Mouse (Mus musculus) heart, adult 8-10 months (tissue): Measurements from ENCODE around the gene Eif5a2. TPM values are rescaled to one million over a fixed set of nuclear protein-coding genes. Genes with fewer than 3 reads are reported as not detected.

Source experiments
- DNase-seq: peaks from one replicate; pipeline ENCODE4 v3.0.0; 2022; ENCODE audit warnings: low spot score
- total RNA-seq, 4 experiments: library from RNA; stranded (reverse); gene quantifications; 2 replicates each; pipeline ENCODE4 v1.2.4; 2022

Eif5a2 gene
- total RNA-seq, 4 experiments from 2014 or later: 0.87 to 1.4 (median 1.2) TPM

DNA sequence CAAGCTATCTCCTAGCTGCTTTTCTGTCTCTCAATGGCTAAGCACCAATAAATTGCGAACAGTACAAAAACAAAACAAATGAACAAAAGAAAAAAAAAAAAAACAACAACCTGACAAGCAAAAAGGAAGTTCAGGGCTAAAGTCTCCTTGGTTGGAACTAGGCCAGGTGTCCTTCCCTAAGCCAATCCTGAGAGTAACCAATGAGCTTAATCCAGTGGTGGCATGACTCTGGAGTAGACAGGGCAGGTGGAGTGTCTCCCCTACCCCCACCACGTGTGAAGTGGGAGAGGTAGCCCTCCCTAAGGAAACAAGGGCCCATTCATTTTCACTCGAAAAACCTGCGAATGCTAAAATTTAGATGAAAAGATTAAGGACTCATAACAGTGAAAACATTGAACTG, 30.4 kb downstream of the Eif5a2 start:
- DNase-seq: no peak

DNA sequence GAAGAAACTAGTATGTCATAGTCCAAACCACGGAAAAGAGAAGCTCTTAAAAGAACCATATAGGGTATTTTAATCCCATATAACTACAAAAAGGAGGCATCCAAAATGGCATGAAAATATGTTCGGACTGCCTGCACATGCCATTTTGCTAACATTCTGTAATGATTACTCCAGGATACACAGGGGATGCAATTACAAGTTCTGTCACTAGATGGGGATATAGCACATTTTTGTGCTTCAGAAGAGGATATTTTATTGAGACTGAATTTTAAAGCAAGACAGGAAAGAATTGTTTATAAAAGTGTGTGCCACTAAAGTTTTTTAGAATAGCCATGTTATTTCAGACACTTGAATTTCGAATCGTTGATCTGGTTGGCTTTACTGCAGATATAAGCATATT, 33.3 kb downstream of the Eif5a2 start:
- no peak for DNase-seq

DNA sequence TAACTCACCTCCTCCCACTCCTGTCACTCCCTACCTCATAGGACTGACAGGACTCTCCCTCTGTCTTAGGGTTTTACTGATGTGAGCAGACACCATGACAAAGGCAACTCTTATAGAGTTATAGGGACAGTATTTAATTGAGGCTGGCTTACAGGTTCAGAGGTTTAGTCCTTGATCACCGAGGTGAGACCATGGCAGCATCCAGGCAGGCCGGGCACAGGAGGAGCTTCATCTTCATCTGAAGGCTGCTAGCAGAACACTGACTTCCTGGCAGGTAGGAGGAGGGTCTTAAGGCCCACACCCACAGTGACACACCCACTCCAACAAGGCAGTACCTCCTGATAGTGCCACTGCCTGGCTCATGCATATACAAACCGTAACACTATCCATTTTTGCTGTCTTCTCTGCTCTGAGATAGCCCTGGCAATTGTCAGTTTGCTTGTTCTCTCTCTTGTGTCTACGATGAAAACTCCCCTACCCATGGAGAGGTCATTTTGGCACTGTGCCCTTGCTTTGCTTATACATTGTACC, 35.0 kb downstream of the Eif5a2 start:
- no peak for DNase-seq

DNA sequence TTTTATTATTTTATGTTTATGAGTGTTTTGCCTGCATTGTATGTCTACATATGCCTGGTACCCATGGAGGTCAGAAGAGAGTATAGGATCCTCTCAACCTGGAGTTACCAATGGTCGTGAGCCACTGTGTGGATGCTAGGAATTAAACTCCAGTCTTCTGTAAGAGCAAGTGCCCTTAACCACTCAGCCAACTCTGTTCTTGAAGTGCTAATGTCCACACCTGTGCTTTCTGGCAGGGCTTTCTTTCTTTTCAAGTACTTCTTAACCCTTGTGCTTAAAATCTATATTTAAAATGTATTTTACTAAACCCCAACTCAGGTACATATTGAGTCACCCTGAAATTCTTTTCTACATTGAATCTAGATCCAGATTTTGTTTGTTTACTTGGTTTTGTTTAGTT, 45.2 kb downstream of the Eif5a2 start:
- no peak for DNase-seq

DNA sequence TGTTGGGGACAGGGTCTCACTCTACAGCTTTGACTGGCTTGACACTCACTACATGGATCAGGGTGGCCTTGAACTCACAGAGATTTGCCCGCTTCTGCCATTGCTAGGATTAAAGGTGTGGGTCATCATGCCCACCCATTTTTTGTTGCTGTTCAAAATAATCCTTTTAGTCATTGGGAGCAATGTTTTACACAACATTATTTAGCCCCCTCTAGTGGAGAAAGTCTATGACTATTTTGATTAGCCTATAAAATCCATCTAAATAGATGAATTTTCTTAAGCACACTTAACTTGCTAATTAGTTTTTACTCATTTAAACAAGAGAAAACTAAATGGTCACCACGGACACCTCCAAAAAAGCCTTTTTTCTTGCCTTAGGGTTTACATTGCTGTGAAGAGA, 46.5 kb downstream of the Eif5a2 start:
- DNase-seq: no peak

DNA sequence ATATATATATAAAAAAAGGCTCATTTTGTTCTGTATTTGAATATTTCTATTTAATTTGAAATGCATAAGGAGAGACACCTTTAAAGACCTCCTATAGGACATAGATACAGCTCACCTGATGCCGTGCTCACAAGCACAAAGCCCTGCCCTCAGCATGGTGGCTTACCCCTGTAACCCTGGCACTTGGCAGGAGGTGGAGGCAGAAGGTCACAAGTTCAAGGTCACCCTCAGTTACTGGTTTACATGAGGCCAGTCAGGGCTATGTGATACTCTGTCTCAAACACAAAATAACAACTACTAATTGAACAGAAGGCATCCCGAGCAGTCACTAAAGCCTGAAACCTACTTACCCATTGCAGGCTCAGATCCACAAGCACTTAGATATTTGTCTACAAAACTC, 48.4 kb downstream of the Eif5a2 start:
- no peak for DNase-seq

DNA sequence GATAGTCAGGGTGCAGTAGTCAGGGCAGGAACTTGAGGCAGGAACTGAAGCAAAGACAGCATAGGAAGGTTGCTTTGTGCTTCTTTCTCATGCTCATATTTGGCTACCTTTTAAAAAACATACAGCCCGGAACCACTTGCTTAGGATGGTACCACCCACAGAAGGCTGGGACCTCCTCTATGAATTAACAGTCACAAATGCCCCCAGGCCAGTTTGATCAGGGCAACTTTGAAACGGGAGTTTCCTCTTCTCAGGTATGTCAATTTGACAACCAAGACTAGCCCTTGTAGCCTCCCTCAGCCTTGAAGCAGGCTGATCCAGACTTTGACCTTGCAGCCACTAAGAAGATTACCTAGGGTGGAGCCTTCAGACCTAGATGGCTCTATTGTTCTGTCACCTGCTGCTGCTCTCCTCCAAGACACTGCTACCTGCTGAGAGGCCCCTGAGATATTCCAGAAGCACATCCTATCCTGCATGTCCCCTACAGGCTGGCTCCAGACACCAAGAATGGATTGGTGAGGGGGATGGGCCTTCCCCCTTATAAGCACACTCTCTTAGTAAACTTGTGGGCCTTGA, 55.8 kb downstream of the Eif5a2 start:
- DNase-seq: no peak

DNA sequence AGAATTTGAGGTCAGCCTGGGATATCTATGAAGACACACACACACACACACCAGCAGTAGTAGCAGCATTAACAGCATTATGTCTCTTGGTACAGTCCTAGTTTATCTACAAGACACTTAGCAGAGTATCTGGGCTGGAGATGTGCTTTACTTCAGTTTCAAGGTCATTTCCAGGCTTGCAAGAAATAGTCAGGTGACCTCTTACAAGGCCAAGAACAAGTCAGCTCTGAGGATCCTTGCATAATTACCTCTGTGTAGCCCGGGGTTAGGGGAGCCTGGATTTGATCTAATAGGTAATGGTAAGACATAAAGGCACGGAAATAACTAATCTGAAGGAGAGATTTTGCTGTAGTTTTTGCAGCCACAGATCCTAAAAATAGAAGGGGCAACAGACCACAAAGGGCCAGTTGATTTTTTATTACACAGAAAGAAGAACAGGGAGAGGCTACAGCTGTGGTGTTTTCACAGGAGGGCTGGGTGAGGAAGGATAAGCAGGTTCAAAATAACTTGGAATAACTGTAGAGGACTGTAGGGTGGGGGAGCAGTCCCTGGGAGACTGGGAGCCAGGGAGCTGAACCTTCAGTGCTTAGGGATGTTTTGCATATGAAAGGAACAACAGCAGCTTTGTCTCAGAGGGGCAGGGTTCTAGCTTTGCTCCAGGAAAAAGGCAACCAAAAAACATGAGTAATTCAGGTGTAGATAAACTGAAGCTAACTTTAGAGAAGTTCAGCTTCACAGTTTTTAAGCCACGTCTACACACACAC, 61.0 kb downstream of the Eif5a2 start:
- DNase-seq: no peak

DNA sequence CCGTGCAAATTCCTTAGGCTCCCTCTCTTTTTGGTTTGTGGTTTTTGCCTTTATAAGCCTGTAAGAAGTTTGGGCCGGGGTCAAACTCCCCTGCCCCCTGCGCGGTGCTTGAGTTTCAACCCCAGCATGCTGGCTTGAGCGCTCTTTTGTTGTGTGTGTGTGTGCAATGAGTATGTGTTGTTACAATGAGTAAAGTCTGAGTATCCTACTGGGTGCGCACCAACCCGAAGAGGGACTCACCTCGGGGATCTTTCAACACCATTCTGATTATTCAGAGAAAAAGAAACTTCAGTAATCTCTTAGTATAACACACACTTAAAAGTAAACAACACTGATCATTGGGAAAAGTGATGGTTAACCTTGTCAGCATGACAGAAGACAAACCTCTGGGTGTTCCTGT, 62.2 kb downstream of the Eif5a2 start:
- no peak for DNase-seq

DNA sequence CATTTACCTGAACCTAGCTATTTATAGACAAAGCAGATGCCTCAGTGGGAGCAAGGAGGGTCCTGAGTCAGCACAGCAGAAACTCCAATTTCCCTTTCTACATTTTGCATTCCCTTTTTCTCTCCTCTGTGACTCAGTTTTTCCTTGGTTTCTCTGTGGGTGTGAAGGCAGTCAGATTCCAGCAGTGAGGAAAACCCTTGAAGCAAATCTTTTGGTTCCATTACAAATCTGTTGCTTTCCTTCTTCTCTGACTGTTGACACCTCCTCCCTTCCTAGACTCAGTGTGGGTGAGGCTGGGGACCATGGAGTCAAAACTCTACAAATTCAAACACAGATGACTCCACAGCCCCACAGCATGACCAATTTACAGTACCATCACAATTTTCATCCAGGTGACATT, 66.0 kb downstream of the Eif5a2 start:
- no peak for DNase-seq

Other genes with a start within 250 kb of the Eif5a2 start
- gene Slc2a2, start 83.4 kb upstream of the Eif5a2 start, total RNA-seq: under 1 TPM in 3 of 4 experiments, not detected in 1; 0.06 to 0.26 (median 0.16) TPM
- gene Rpl22l1, start 24.2 kb downstream of the Eif5a2 start, total RNA-seq: 100 to 1,000 TPM in 1 of 4 experiments, 10 to 100 TPM in 3; 75.8 to 106 (median 85.5) TPM
- gene Gm1527, start 111.3 kb downstream of the Eif5a2 start, total RNA-seq: not detected